Mouse (Mus musculus): ENCODE data around the gene Cobll1.

Gene Cobll1

GRCm38 (mm10) chr2:65145421-65146117 lies 93.6 kb downstream of the Cobll1 start:
- DNase-seq: peak; percentile 81

- no peak for DNase-seq
Observed at GRCm38 (mm10) chr2:65141093-65141661, 98.0 kb downstream of the Cobll1 start.

- DNase-seq: no peak
Observed at GRCm38 (mm10) chr2:65140330-65140922, 98.8 kb downstream of the Cobll1 start.

GRCm38 (mm10) chr2:65139606-65140329 lies 99.4 kb downstream of the Cobll1 start:
- no peak for DNase-seq

GRCm38 (mm10) chr2:65138992-65139391 lies 100.2 kb downstream of the Cobll1 start:
- no peak for DNase-seq

GRCm38 (mm10) chr2:65126141-65126783 lies 112.9 kb downstream of the Cobll1 start:
- no peak for DNase-seq

GRCm38 (mm10) chr2:65123702-65124101 lies 115.5 kb downstream of the Cobll1 start:
- no peak for DNase-seq

- peak; percentile 67 for DNase-seq
Observed at GRCm38 (mm10) chr2:65121435-65121834, 117.8 kb downstream of the Cobll1 start.

- no peak for DNase-seq
Observed at GRCm38 (mm10) chr2:65121012-65121411, 118.2 kb downstream of the Cobll1 start.

GRCm38 (mm10) chr2:65120112-65120511 lies 119.1 kb downstream of the Cobll1 start:
- DNase-seq: peak; percentile 2

GRCm38 (mm10) chr2:65119667-65120066 lies 119.5 kb downstream of the Cobll1 start:
- peak; percentile 48 for DNase-seq

- DNase-seq: no peak
Observed at GRCm38 (mm10) chr2:65119076-65119475, 120.1 kb downstream of the Cobll1 start.

GRCm38 (mm10) chr2:65117859-65118258 lies 121.3 kb downstream of the Cobll1 start:
- no peak for DNase-seq

- DNase-seq: no peak
Observed at GRCm38 (mm10) chr2:65116428-65117125, 122.6 kb downstream of the Cobll1 start.

- no peak for DNase-seq
Observed at GRCm38 (mm10) chr2:65113191-65113590, 126.0 kb downstream of the Cobll1 start.

- no peak for DNase-seq
Observed at GRCm38 (mm10) chr2:65104569-65104968, 134.6 kb downstream of the Cobll1 start.

- no peak for DNase-seq
Observed at GRCm38 (mm10) chr2:65103801-65104200, 135.4 kb downstream of the Cobll1 start.

GRCm38 (mm10) chr2:65101388-65101787 lies 137.8 kb downstream of the Cobll1 start:
- DNase-seq: no peak

GRCm38 (mm10) chr2:65100001-65100400 lies 139.2 kb downstream of the Cobll1 start:
- no peak for DNase-seq

GRCm38 (mm10) chr2:65095571-65095970 lies 143.6 kb downstream of the Cobll1 start:
- DNase-seq: no peak

- DNase-seq: no peak
Observed at GRCm38 (mm10) chr2:65093990-65094389, 145.2 kb downstream of the Cobll1 start.

GRCm38 (mm10) chr2:65090986-65091385 lies 148.2 kb downstream of the Cobll1 start:
- no peak for DNase-seq
